8 mouse cellular contexts compared by ENCODE assay signal in genomic region chr11:60699524-60700075, GRCm38 (mm10). TPM values are rescaled to one million over a fixed set of nuclear protein-coding genes. Genes with fewer than 3 reads are reported as not detected.
A peak's percentile ranks its signal among the peaks of the same experiment; 100 is the strongest.
DNase-seq lines count a peak whose midpoint lies in the region; ATAC-seq and TF ChIP-seq lines count a peak whose summit lies in the region.

Gene Llgl1 (plus strand): TSS chr11:60699723.

- peak within 1 kb of the TSS; percentile 89 for H3K9ac ChIP-seq in embryonic facial prominence, embryonic 11.5 days (replicated peaks; ENCODE audit: low read length)
- peak within 1 kb of the TSS; percentile 93 for H3K9ac ChIP-seq in limb, embryonic 12.5 days (replicated peaks)
- peak within 1 kb of the TSS; percentile 85 for H3K9ac ChIP-seq in midbrain, embryonic 15.5 days

- peak; percentile 80 to 82 for DNase-seq in urinary bladder, adult 18-20 months (ENCODE audit: low spot score in 2 of 2)
- DNase-seq in urinary bladder, postnatal 10 days (ENCODE audit: low spot score) = no peak
- peak; percentile 94 for DNase-seq in embryonic facial prominence, embryonic 11.5 days (ENCODE audit: low spot score)
- DNase-seq in heart, adult 11 months = peak; percentile 99
- peak; percentile 84 for DNase-seq in kidney, adult 18-20 months
- peak; percentile 65 to 74 for DNase-seq in spleen, adult 2 months (ENCODE audit: low read depth in 1 of 2, low spot score in 2 of 2)

- H3K4me2 ChIP-seq in embryonic facial prominence, embryonic 11.5 days (ENCODE audit: low read depth, low read length) = peak within 1 kb of the TSS; percentile 81
- peak within 1 kb of the TSS; percentile 89 for H3K4me2 ChIP-seq in limb, embryonic 12.5 days
- peak within 1 kb of the TSS; percentile 74 for H3K4me2 ChIP-seq in midbrain, embryonic 15.5 days

- H3K9me3 ChIP-seq in embryonic facial prominence, embryonic 11.5 days (replicated peaks; ENCODE audit: control insufficient read depth, low read length) = no peaks in the 10 kb centered on the region
- H3K9me3 ChIP-seq in limb, embryonic 12.5 days = no peaks in the 10 kb centered on the region
- H3K9me3 ChIP-seq in midbrain, embryonic 15.5 days = no peaks in the 10 kb centered on the region

- TF ChIP-seq CTCF in spleen, adult 2 months (IDR thresholded peaks at IDR 0.05; ENCODE audit: extremely low read depth, insufficient read depth, insufficient read length, insufficient replicate concordance) = no peak

- peak within 1 kb of the TSS; percentile 83 for H3K27ac ChIP-seq in embryonic facial prominence, embryonic 11.5 days (replicated peaks; ENCODE audit: low read depth, low read length)
- H3K27ac ChIP-seq in limb, embryonic 12.5 days = peak within 1 kb of the TSS; percentile 90
- peak within 1 kb of the TSS; percentile 88 for H3K27ac ChIP-seq in midbrain, embryonic 15.5 days
- H3K27ac ChIP-seq in spleen, adult 2 months (ENCODE audit: insufficient read depth, low read length) = peak within 1 kb of the TSS; percentile 73

- H3K4me3 ChIP-seq in embryonic facial prominence, embryonic 11.5 days (ENCODE audit: low read depth, low read length) = peak within 1 kb of the TSS; percentile 84
- H3K4me3 ChIP-seq in limb, embryonic 12.5 days (replicated peaks) = peak within 1 kb of the TSS; percentile 84
- H3K4me3 ChIP-seq in midbrain, embryonic 15.5 days = peak within 1 kb of the TSS; percentile 74
- H3K4me3 ChIP-seq in spleen, adult 2 months (ENCODE audit: extremely low read depth, insufficient read depth, insufficient read length) = peak within 1 kb of the TSS; percentile 74

- peak; percentile 34; the same call in 1 of the 2 replicates for TF ChIP-seq POLR2A in spleen, adult 2 months (IDR thresholded peaks at IDR 0.05; ENCODE audit: low read depth, low read length)

- 0% methylated on average over 30 of the region's 73 CpGs for WGBS in embryonic facial prominence, embryonic 11.5 days
- under 1% methylated on average over 71 of the region's 73 CpGs for WGBS in limb, embryonic 12.5 days
- under 1% methylated on average over 48 of the region's 73 CpGs for WGBS in midbrain, embryonic 15.5 days
- WGBS in spleen, adult 2 months = under 1% methylated on average over 70 of the region's 73 CpGs

- H3K4me1 ChIP-seq in embryonic facial prominence, embryonic 11.5 days (ENCODE audit: control insufficient read depth, insufficient read depth, low read length) = peaks cover 4% of the 10 kb centered on the region; the same call in 1 of the 2 replicates
- H3K4me1 ChIP-seq in limb, embryonic 12.5 days (replicated peaks) = peaks cover 38% of the 10 kb centered on the region
- H3K4me1 ChIP-seq in midbrain, embryonic 15.5 days = peaks cover 43% of the 10 kb centered on the region
- peaks cover 6% of the 10 kb centered on the region; the same call in 1 of the 2 replicates for H3K4me1 ChIP-seq in spleen, adult 2 months (ENCODE audit: control insufficient read depth, insufficient read depth, insufficient read length)

- H3K27me3 ChIP-seq in embryonic facial prominence, embryonic 11.5 days (ENCODE audit: control insufficient read depth, insufficient read depth, low read length) = no peaks in the 10 kb centered on the region
- no peaks in the 10 kb centered on the region for H3K27me3 ChIP-seq in limb, embryonic 12.5 days
- H3K27me3 ChIP-seq in midbrain, embryonic 15.5 days (replicated peaks) = no peaks in the 10 kb centered on the region
- H3K27me3 ChIP-seq in spleen, adult 2 months (ENCODE audit: control insufficient read depth, insufficient read depth, low read length) = no peaks in the 10 kb centered on the region

- peak; percentile 72 for ATAC-seq in embryonic facial prominence, embryonic 11.5 days (replicated peaks; ENCODE audit: insufficient number of reproducible peaks, low FRiP score, low TSS enrichment, low read depth)
- ATAC-seq in limb, embryonic 12.5 days (ENCODE audit: insufficient number of reproducible peaks, insufficient read depth, low FRiP score, low TSS enrichment, low read depth) = peak; percentile 75
- ATAC-seq in midbrain, embryonic 15.5 days (replicated peaks) = peak; percentile 90

- H3K36me3 ChIP-seq in embryonic facial prominence, embryonic 11.5 days (replicated peaks; ENCODE audit: control insufficient read depth, insufficient read depth, low read depth, low read length) = no peaks in the 10 kb centered on the region; the same call in 1 of the 2 replicates
- H3K36me3 ChIP-seq in limb, embryonic 12.5 days = peaks cover 26% of the 10 kb centered on the region
- H3K36me3 ChIP-seq in midbrain, embryonic 15.5 days (replicated peaks) = no peaks in the 10 kb centered on the region; the same call in 1 of the 2 replicates
- H3K36me3 ChIP-seq in spleen, adult 2 months (ENCODE audit: control insufficient read depth, insufficient read depth, low read length) = no peaks in the 10 kb centered on the region

RNA-seq across cellular contexts. Expression of gene Llgl1, which starts in this region (rescaled TPM):
- 67.8 and 79.1 TPM in 2 replicates for polyA plus RNA-seq in embryonic facial prominence, embryonic 11.5 days (2014; fragmentation: Nextera tagmentation; extraction: Ambion mirVana)
- 114 and 117 TPM in 2 replicates for polyA plus RNA-seq in limb, embryonic 12.5 days (2016; fragmentation: Nextera tagmentation; extraction: Ambion mirVana)
- polyA plus RNA-seq in midbrain, embryonic 15.5 days (2015; fragmentation: Nextera tagmentation; extraction: Ambion mirVana) = 53.0 and 57.9 TPM in 2 replicates
- 38.6 and 50.7 TPM in 2 replicates for polyA plus RNA-seq in spleen, adult 2 months (2012; rRNA removed)
